Mouse (Mus musculus) small intestine, adult 2 months (tissue): ENCODE data around the gene Pnrc2. TPM values are rescaled to one million over a fixed set of nuclear protein-coding genes. Genes with fewer than 3 reads are reported as not detected.

Source experiments
- H3K27ac ChIP-seq: fragments of 200-500 bp; 2 replicates; pipeline ENCODE4 v1.5.1; 2012; ENCODE audit warnings: low read depth, low read length, control low read depth, inconsistent platforms; ENCODE audit not compliant: insufficient read depth
- H3K27me3 ChIP-seq: fragments of 200-500 bp; 2 replicates; pipeline ENCODE4 v1.6.1; 2012; ENCODE audit warnings: mild to moderate bottlenecking, moderate library complexity, low read length, inconsistent platforms; ENCODE audit not compliant: control insufficient read depth, insufficient read depth
- H3K36me3 ChIP-seq: fragments of 200-500 bp; 2 replicates; pipeline ENCODE4 v1.6.1; 2012; ENCODE audit warnings: mild to moderate bottlenecking, low read length, control low read depth, inconsistent platforms; ENCODE audit not compliant: control insufficient read depth, insufficient read depth
- H3K4me1 ChIP-seq: fragments of 200-500 bp; 2 replicates; pipeline ENCODE4 v1.6.1; 2012; ENCODE audit warnings: low read length, inconsistent platforms, mixed read lengths; ENCODE audit not compliant: control insufficient read depth, insufficient read depth, insufficient read length
- H3K4me3 ChIP-seq: fragments of 200-500 bp; 2 replicates; pipeline ENCODE4 v1.5.1; 2012; ENCODE audit warnings: low read depth, mild to moderate bottlenecking, control low read depth, inconsistent platforms, low read length, moderate library complexity
- CTCF ChIP-seq: fragments of 200-500 bp; IDR thresholded peaks from 2 replicates; pipeline ENCODE4 v1.5.1; 2012; ENCODE audit warnings: low read depth, mild to moderate bottlenecking, control low read depth, inconsistent platforms, low read length, moderate library complexity, mixed read lengths; ENCODE audit not compliant: insufficient replicate concordance, insufficient read length; ENCODE audit errors: extremely low read depth
- POLR2A ChIP-seq: fragments of 200-500 bp; IDR thresholded peaks from 2 replicates; pipeline ENCODE4 v1.6.1; 2012; ENCODE audit warnings: low read depth, mild to moderate bottlenecking, control low read depth, inconsistent platforms, low read length, moderate library complexity
- WGBS: fragments of 180-500 bp; shearing (Covaris S2); methylation state at CpG from one replicate; pipeline ENCODE4 v1.1.7; 2018; 5-methylcytosine and 5-hydroxymethylcytosine counted together
- polyA plus RNA-seq: library from polyadenylated mRNA; depleted of rRNA; stranded (reverse); fragments of >200 nt; gene quantifications from 2 replicates; pipeline ENCODE4 v1.2.3, GENCODE M21; 2012

Gene Pnrc2
- polyA plus RNA-seq, 1 experiment: 8.5 TPM

DNA sequence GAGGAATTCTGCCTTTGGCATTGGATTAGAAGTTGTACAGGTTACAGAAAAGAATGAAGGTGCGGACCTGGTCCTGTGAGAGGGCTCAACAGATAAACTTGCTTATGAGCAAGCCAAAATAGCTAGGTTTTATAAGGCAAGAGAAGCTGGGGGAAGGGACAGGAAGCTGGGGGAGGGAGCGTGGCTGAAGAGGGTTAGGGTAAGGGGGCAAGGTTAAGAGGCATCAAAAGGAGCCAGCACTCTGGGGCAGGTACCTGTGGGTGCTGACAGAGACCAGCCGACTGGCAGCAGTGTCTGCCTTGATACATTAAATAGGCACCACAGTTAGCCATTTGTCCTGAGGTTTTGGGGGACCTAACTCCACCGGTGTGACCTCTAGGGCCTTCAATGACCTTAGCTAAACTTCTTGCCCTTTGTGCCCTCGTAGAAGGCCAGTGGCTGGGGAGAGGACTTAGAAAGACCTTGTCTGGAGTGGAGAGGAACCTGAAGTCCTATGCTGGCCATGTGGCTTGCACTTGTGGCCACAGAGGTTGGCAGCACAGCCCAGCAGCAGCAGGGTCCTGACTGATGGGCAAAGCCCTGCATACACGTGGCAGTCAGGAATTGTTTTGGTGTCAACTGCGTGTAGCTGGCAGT is 10.3 kb upstream of the Pnrc2 start:
- H3K4me3 ChIP-seq: no peak overlapping the region
- H3K27me3 ChIP-seq: no peaks in the 10 kb centered on the region
- no peak for TF ChIP-seq CTCF
- TF ChIP-seq POLR2A: no peak
- WGBS: 78% methylated on average over 7 of the region's 7 CpGs
- no peak overlapping the region for H3K27ac ChIP-seq
- no peaks in the 10 kb centered on the region for H3K4me1 ChIP-seq
- no peaks in the 10 kb centered on the region for H3K36me3 ChIP-seq

DNA sequence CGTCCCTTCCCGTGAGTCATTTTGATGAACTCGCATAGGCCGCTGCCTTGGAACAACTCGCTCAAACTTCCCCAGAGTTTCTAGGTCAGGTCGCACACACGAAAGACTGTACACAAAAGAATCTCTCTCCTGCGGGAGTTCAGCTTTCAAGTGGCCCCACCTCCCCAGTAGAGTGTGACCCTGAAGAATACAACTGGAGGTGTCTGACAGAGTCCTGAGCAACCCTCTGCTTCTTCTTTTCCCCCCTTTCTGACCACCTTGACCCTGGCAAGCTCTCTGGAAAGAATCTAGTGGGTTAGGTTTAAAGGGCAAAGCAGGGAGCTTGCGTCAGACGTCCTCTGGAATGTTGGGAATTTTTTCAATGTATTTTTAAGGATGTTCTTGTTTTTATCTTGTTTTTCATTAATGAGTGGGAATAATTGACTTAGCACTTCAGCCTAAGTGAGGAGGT is 9.8 kb upstream of the Pnrc2 start:
- no peak for TF ChIP-seq POLR2A
- TF ChIP-seq CTCF: no peak
- no peaks in the 10 kb centered on the region for H3K27me3 ChIP-seq
- no peaks in the 10 kb centered on the region for H3K4me1 ChIP-seq
- H3K27ac ChIP-seq: no peak overlapping the region
- WGBS: 41% methylated on average over 10 of the region's 10 CpGs
- no peaks in the 10 kb centered on the region for H3K36me3 ChIP-seq
- no peak overlapping the region for H3K4me3 ChIP-seq

DNA sequence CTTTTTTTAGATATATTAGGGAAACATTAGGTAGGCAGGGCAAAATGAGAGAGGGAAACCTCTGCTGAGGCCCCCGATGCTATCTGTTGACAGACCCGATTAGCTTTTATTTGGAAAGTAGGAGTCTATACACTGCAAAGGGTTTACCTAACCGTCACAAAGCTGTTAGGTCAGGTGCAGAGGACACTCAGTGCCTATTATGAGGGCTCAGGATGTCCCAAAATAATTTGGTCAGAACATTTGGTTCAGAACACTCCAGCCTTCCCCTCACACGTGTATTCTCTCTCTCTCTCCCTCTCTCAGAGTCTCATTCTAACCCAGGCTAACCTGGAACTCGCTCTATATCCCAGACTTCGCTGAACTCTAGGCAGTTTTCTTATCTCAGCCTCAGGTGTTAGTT is 8.4 kb upstream of the Pnrc2 start:
- Histone ChIP-seq H3K4me1 (peaks cover under 1% of the 10 kb centered on the region; the same call in 1 of the 2 replicates), H3K27me3 (no peaks in the 10 kb centered on the region), H3K27ac (no peak overlapping the region), H3K36me3 (no peaks in the 10 kb centered on the region), H3K4me3 (no peak overlapping the region)
- TF ChIP-seq POLR2A: no peak
- no peak for TF ChIP-seq CTCF
- WGBS: 63% methylated on average over 6 of the region's 6 CpGs

DNA sequence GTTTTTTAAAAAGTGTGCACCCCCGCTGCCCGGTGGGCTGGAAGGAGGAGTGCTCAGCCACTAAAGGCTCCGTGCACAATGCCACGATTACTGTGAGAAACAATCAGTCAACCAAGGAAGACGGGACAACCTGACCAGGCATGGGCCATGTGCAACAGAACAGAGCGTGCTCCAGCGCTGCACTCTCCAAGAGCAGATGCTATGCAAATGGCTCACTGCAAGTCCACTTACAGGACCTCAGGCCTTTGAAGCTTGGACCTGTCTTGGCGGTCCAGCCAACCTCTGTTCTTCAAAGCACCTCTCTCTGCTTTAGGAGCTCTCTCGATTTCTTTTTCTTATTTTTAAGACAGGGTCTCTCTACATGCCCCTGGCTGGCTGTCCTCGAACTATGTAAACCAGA is 6.9 kb upstream of the Pnrc2 start:
- Histone ChIP-seq H3K27ac (no peak overlapping the region), H3K36me3 (no peaks in the 10 kb centered on the region), H3K27me3 (no peaks in the 10 kb centered on the region), H3K4me3 (no peak overlapping the region), H3K4me1 (peaks cover 10% of the 10 kb centered on the region; the same call in 1 of the 2 replicates)
- TF ChIP-seq CTCF: no peak
- TF ChIP-seq POLR2A: no peak
- 91% methylated on average over 10 of the region's 10 CpGs for WGBS

DNA sequence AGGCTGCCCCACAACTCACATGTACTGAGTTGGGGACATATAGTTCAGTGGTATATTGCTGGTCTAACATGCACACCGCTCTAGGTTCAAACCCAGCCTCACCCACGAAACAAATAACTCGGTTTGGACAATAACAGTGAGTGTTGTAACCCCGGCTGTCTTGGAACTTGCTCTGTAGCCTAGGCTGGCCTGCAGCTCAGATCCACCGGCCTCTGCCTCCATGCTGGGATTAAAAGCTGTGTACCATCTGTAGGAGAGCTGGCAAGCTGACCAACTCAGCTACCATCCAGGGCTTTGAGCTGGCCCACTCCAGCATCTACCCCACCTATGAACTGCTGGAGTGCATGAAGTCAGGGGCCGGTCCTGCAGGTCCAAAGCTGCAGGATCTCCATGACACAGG is 6.4 kb upstream of the Pnrc2 start:
- Histone ChIP-seq H3K36me3 (no peaks in the 10 kb centered on the region), H3K4me1 (peaks cover 10% of the 10 kb centered on the region; the same call in 1 of the 2 replicates), H3K27me3 (no peaks in the 10 kb centered on the region), H3K4me3 (no peak overlapping the region), H3K27ac (no peak overlapping the region)
- 92% methylated on average over 6 of the region's 6 CpGs for WGBS
- no peak for TF ChIP-seq POLR2A
- TF ChIP-seq CTCF: no peak

DNA sequence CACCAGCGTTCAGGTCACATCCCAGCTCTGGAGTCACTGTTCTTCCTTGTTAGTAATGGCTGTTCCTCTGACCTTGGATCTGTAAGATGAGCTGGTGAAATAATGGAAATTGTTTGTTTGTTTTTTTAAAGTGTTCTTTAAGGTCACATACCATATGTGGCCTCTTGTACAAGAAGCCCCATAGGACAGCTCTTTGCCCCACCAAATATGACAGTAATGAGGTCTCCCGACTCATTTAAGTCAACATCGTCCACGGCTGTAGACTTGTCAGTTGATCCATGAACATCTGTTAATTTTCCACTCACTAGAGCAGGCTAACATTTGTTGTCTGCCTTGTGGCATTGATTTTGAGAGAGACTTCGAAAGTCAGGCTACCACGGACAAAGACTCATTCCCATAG is 5.4 kb upstream of the Pnrc2 start:
- Histone ChIP-seq H3K36me3 (no peaks in the 10 kb centered on the region), H3K4me1 (peaks cover 16% of the 10 kb centered on the region), H3K4me3 (no peak overlapping the region), H3K27ac (no peak overlapping the region), H3K27me3 (no peaks in the 10 kb centered on the region)
- TF ChIP-seq CTCF (no peak), POLR2A (no peak)
- 81% methylated on average over 6 of the region's 6 CpGs for WGBS

DNA sequence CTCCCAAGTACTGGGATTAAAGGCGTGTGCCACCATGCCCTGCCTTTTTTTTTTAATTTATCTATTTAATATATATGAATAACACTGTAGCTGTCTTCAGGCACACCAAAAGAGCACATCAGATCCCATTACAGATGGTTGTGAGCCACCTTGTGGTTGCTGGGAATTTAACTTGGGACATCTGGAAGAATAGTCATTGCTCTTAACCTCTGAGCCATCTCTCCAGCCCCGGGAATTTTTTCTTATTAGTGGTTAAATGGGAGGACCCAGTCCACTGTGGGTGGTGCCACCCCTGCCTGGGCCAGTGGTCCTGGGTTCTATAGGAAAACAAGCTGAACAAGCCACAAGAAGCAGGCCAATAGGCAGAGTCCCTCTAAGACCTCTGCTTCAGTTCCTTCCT is 4.1 kb upstream of the Pnrc2 start:
- 30% methylated on average over 2 of the region's 2 CpGs for WGBS

More for the DNA sequence above, 4.1 kb upstream of the Pnrc2 start:
- Histone ChIP-seq H3K27me3 (no peaks in the 10 kb centered on the region), H3K4me3 (no peak overlapping the region), H3K4me1 (peaks cover 16% of the 10 kb centered on the region), H3K27ac (no peak overlapping the region), H3K36me3 (0 out of 2 replicates have a peak, but pooled peaks cover 1% of the 10 kb centered on the region)
- TF ChIP-seq CTCF (no peak), POLR2A (no peak)
